Comparison of ENCODE assay signal across 8 mouse cellular contexts in genomic region chr12:24571523-24572392, GRCm38 (mm10). TPM values are rescaled to one million over a fixed set of nuclear protein-coding genes. Genes with fewer than 3 reads are reported as not detected.
DNase-seq lines count a peak whose midpoint lies in the region; ATAC-seq lines count a peak whose summit lies in the region.

TSS of gene Grhl1 (plus strand) at chr12:24572283.

- H3K27me3 ChIP-seq in intestine, embryonic 15.5 days (replicated peaks): 0 out of 2 replicates have a peak, but pooled peaks cover 6% of the 10 kb centered on the region

- peak within 1 kb of the TSS; percentile 54 for H3K9ac ChIP-seq in intestine, embryonic 15.5 days

- no peaks in the 10 kb centered on the region for H3K9me3 ChIP-seq in intestine, embryonic 15.5 days

- WGBS in intestine, embryonic 15.5 days: 2% methylated on average over 64 of the region's 64 CpGs

- H3K4me3 ChIP-seq in intestine, embryonic 15.5 days (replicated peaks): peak within 1 kb of the TSS; percentile 62

- H3K36me3 ChIP-seq in intestine, embryonic 15.5 days: no peaks in the 10 kb centered on the region

- peak; percentile 100 for ATAC-seq in intestine, embryonic 15.5 days
- peak; percentile 100 for ATAC-seq in megakaryocyte-erythroid progenitor cell, adult 5-6 weeks (replicated peaks; ENCODE audit: low FRiP score, low TSS enrichment, poor library complexity, severe bottlenecking)

- peak; percentile 92 for DNase-seq in adrenal gland, adult 8-10 months
- peak; percentile 86 for DNase-seq in embryo, embryonic 11.5 days (ENCODE audit: low read depth, low spot score)
- peak; percentile 88 to 94 for DNase-seq in gastrocnemius, postnatal 36 days
- peak; percentile 93 to 96 for DNase-seq in left cerebral cortex, postnatal 14 days (ENCODE audit: low spot score in 2 of 2)
- DNase-seq in right cerebral cortex, postnatal 14 days: peak; percentile 90
- peak; percentile 87 for DNase-seq in urinary bladder, postnatal 25 days (ENCODE audit: low spot score)

- H3K4me2 ChIP-seq in intestine, embryonic 15.5 days (replicated peaks): peak within 1 kb of the TSS; percentile 92

- H3K27ac ChIP-seq in intestine, embryonic 15.5 days: no peak within 1 kb of the TSS

- no peaks in the 10 kb centered on the region for H3K4me1 ChIP-seq in intestine, embryonic 15.5 days (replicated peaks)

- intact Hi-C loops in gastrocnemius, postnatal 36 days (cut with DNase I): no loop called here
- intact Hi-C loops in left cerebral cortex, postnatal 14 days (cut with DNase I): no loop called here

RNA-seq across cellular contexts. Expression of gene Grhl1, which starts in this region (rescaled TPM):
- under 1 TPM; 0.46 to 0.73 (median 0.59) TPM for total RNA-seq in adrenal gland, adult 8-10 months (2022)
- under 1 TPM; 0.18 to 0.22 TPM for total RNA-seq in gastrocnemius, postnatal 36 days (2021)
- polyA plus RNA-seq in intestine, embryonic 15.5 days (2015; fragmentation: Nextera tagmentation; extraction: Ambion mirVana): 0.83 and 1.0 TPM in 2 replicates
- total RNA-seq in left cerebral cortex, postnatal 14 days (2021): 10 to 100 TPM; 10.8 to 11.0 TPM
- not detected in 2 replicates for total RNA-seq in megakaryocyte-erythroid progenitor cell, adult 5-6 weeks (2014; fragmentation: Nextera tagmentation)
- total RNA-seq in megakaryocyte-erythroid progenitor cell, adult 5-6 weeks (2017): 0.15 TPM in 1 of 2 replicates, not detected in the other

Comparison
In these comparisons a context has a peak if more than half of its experiments do, and no peak if none do; other contexts are left out.
1. RNA of gene Grhl1 (total RNA-seq): 10.8 to 11.0 TPM in left cerebral cortex, postnatal 14 days; 0.46 to 0.73 TPM in adrenal gland, adult 8-10 months, 0.18 to 0.22 TPM in gastrocnemius, postnatal 36 days and 0.15 TPM in megakaryocyte-erythroid progenitor cell, adult 5-6 weeks; every median in the first group is over 4 times any median in the second.
2. Peak in DNase-seq in adrenal gland, adult 8-10 months; RNA of the gene not detected or under 1 TPM.
3. Peak in DNase-seq in gastrocnemius, postnatal 36 days; RNA of the gene not detected or under 1 TPM.
4. Peak in ATAC-seq in megakaryocyte-erythroid progenitor cell, adult 5-6 weeks; RNA of the gene not detected or under 1 TPM.
5. Peak in every context shown above with its lines, with median percentiles within 50 percentile points of each other: DNase-seq.